Mouse (Mus musculus) myocyte (in vitro differentiated cells): ENCODE results near the gene Tm9sf4. TPM values are rescaled to one million over a fixed set of nuclear protein-coding genes. Genes with fewer than 3 reads are reported as not detected.

Experiments
- H3K27me3 ChIP-seq: one replicate; pipeline ENCODE4 v1.6.1; 2011; ENCODE audit not compliant: control insufficient read depth, insufficient read depth, insufficient read length
- H3K36me3 ChIP-seq: one replicate; pipeline ENCODE4 v1.6.1; 2011; ENCODE audit not compliant: control insufficient read depth, insufficient read depth
- H3K4me2 ChIP-seq: one replicate; pipeline ENCODE4 v1.6.1; 2011; ENCODE audit warnings: low read depth, control low read depth
- H3K4me3 ChIP-seq: one replicate; pipeline ENCODE4 v1.5.1; 2011; ENCODE audit warnings: mild to moderate bottlenecking, control low read depth, moderate library complexity
- H3K79me2 ChIP-seq: one replicate; pipeline ENCODE4 v1.6.1; 2011; ENCODE audit not compliant: control insufficient read depth, insufficient read depth
- H3ac ChIP-seq: one replicate; pipeline ENCODE4 v1.6.1; 2011; ENCODE audit not compliant: control insufficient read depth, insufficient read length
- CEBPB ChIP-seq: IDR thresholded peaks from 2 replicates; pipeline ENCODE4 v1.6.1; 2011; ENCODE audit warnings: mild to moderate bottlenecking, moderate library complexity; ENCODE audit not compliant: poor library complexity, insufficient read depth, severe bottlenecking
- E2F4 ChIP-seq: IDR thresholded peaks from one replicate; pipeline ENCODE4 v1.6.1; 2011; ENCODE audit warnings: mild to moderate bottlenecking, control low read depth, moderate library complexity; ENCODE audit not compliant: insufficient read depth
- MAX ChIP-seq: IDR thresholded peaks from one replicate; pipeline ENCODE4 v1.6.1; 2011; ENCODE audit warnings: low read depth, mild to moderate bottlenecking, control low read depth
- MYOD1 ChIP-seq, 3 experiments: IDR thresholded peaks; one replicate each; pipeline ENCODE4 v1.6.1; 2011; ENCODE audit warnings: control low read depth in 2 of 3, low read depth in 2 of 3, mild to moderate bottlenecking in 2 of 3, moderate library complexity in 1 of 3; ENCODE audit not compliant: insufficient read length in 2 of 3, control insufficient read depth in 1 of 3
- MYOG ChIP-seq, 3 experiments: IDR thresholded peaks; one replicate each; pipeline ENCODE4 v1.6.1; 2011; ENCODE audit warnings: control low read depth in 2 of 3, low read depth in 2 of 3, mild to moderate bottlenecking in 2 of 3; ENCODE audit not compliant: insufficient read length in 2 of 3, control insufficient read depth in 1 of 3, insufficient read depth in 1 of 3
- POLR2A ChIP-seq: IDR thresholded peaks from one replicate; pipeline ENCODE4 v1.6.1; 2011; ENCODE audit warnings: low read depth, mild to moderate bottlenecking, control low read depth, moderate library complexity; ENCODE audit not compliant: insufficient read length
- POLR2AphosphoS2 ChIP-seq: IDR thresholded peaks from one replicate; pipeline ENCODE4 v1.6.1; 2011; ENCODE audit warnings: low read depth, control low read depth; ENCODE audit not compliant: insufficient read length
- REST ChIP-seq: IDR thresholded peaks from one replicate; pipeline ENCODE4 v1.6.1; 2011; ENCODE audit warnings: mild to moderate bottlenecking, control low read depth, moderate library complexity; ENCODE audit not compliant: insufficient read depth, insufficient read length
- SRF ChIP-seq: IDR thresholded peaks from one replicate; pipeline ENCODE4 v1.6.1; 2011; ENCODE audit warnings: low read depth; ENCODE audit not compliant: control insufficient read depth, insufficient read length
- TCF12 ChIP-seq: IDR thresholded peaks from one replicate; pipeline ENCODE4 v1.6.1; 2011; ENCODE audit warnings: mild to moderate bottlenecking, control low read depth; ENCODE audit not compliant: poor library complexity, insufficient read depth, severe bottlenecking
- TCF3 ChIP-seq: IDR thresholded peaks from one replicate; pipeline ENCODE4 v1.6.1; 2011; ENCODE audit warnings: low read depth, control low read depth; ENCODE audit not compliant: insufficient read length
- USF1 ChIP-seq: IDR thresholded peaks from one replicate; pipeline ENCODE4 v1.6.1; 2011; ENCODE audit warnings: low read depth, mild to moderate bottlenecking, control low read depth, moderate library complexity
- polyA plus RNA-seq: library from polyadenylated mRNA; unstranded; fragments of >200 nt; fragmentation: generic; extraction: Trizol; gene quantifications from one replicate; pipeline ENCODE4 v1.2.1, GENCODE M21; 2012; ENCODE audit warnings: missing spikeins

Gene Tm9sf4
- polyA plus RNA-seq, 1 experiment = 55.4 TPM

GRCm38 (mm10) chr2:153167136-153167535, 6.0 kb downstream of the Tm9sf4 start:
- Histone ChIP-seq H3K4me3 (no peak overlapping the region), H3K79me2 (peaks cover 88% of the 10 kb centered on the region), H3ac (no peak overlapping the region), H3K27me3 (no peaks in the 10 kb centered on the region), H3K4me2 (no peak overlapping the region), H3K36me3 (peaks cover 5% of the 10 kb centered on the region)
- TF ChIP-seq REST (no peak), POLR2AphosphoS2 (no peak), POLR2A (no peak), CEBPB (no peak)

- H3K36me3 ChIP-seq = peaks cover 5% of the 10 kb centered on the region
- H3K79me2 ChIP-seq = peaks cover 87% of the 10 kb centered on the region
- no peak overlapping the region for H3ac ChIP-seq
- H3K4me3 ChIP-seq = no peak overlapping the region
- H3K27me3 ChIP-seq = no peaks in the 10 kb centered on the region
- TF ChIP-seq TCF12 = no peak
- TF ChIP-seq USF1 = no peak
- no peak for TF ChIP-seq MYOG (IDR thresholded peaks at IDR 0.05; ENCODE audit: control insufficient read depth in 1 of 3, insufficient read depth in 1 of 3, insufficient read length in 2 of 3, low read depth in 2 of 3)
- TF ChIP-seq CEBPB = no peak
- TF ChIP-seq SRF = no peak
- no peak for TF ChIP-seq TCF3
- TF ChIP-seq POLR2AphosphoS2 = no peak
- no peak for TF ChIP-seq MYOD1 (IDR thresholded peaks at IDR 0.05; ENCODE audit: control insufficient read depth in 1 of 3, insufficient read length in 2 of 3, low read depth in 2 of 3)
- no peak for TF ChIP-seq MAX
- no peak for TF ChIP-seq E2F4
- TF ChIP-seq REST = no peak
- no peak for TF ChIP-seq POLR2A
- H3K4me2 ChIP-seq = no peak overlapping the region
Observed at GRCm38 (mm10) chr2:153168134-153168820, 7.2 kb downstream of the Tm9sf4 start.

- Histone ChIP-seq H3K79me2 (peaks cover 85% of the 10 kb centered on the region), H3K4me3 (no peak overlapping the region), H3K4me2 (no peak overlapping the region), H3K27me3 (no peaks in the 10 kb centered on the region), H3K36me3 (peaks cover 5% of the 10 kb centered on the region), H3ac (no peak overlapping the region)
- TF ChIP-seq TCF12 = no peak
- no peak for TF ChIP-seq MYOD1 (IDR thresholded peaks at IDR 0.05; ENCODE audit: control insufficient read depth in 1 of 3, insufficient read length in 2 of 3, low read depth in 2 of 3)
- no peak for TF ChIP-seq CEBPB
- TF ChIP-seq MAX = no peak
- no peak for TF ChIP-seq MYOG (IDR thresholded peaks at IDR 0.05; ENCODE audit: control insufficient read depth in 1 of 3, insufficient read depth in 1 of 3, insufficient read length in 2 of 3, low read depth in 2 of 3)
- no peak for TF ChIP-seq REST
- TF ChIP-seq POLR2A = no peak
- TF ChIP-seq TCF3 = no peak
- no peak for TF ChIP-seq E2F4
- no peak for TF ChIP-seq SRF
Observed at GRCm38 (mm10) chr2:153170490-153171224, 9.6 kb downstream of the Tm9sf4 start.

GRCm38 (mm10) chr2:153171966-153172365, 10.9 kb downstream of the Tm9sf4 start:
- H3K4me2 ChIP-seq = no peak overlapping the region
- peaks cover 85% of the 10 kb centered on the region for H3K79me2 ChIP-seq
- no peak overlapping the region for H3K4me3 ChIP-seq
- peaks cover 10% of the 10 kb centered on the region for H3K36me3 ChIP-seq
- H3K27me3 ChIP-seq = no peaks in the 10 kb centered on the region
- TF ChIP-seq MAX (no peak), POLR2AphosphoS2 (no peak), MYOD1 (IDR thresholded peaks at IDR 0.05; ENCODE audit: control insufficient read depth in 1 of 3, insufficient read length in 2 of 3, low read depth in 2 of 3) (no peak), REST (no peak), USF1 (no peak), TCF12 (no peak), E2F4 (no peak), TCF3 (no peak), CEBPB (no peak), SRF (no peak), MYOG (IDR thresholded peaks at IDR 0.05; ENCODE audit: control insufficient read depth in 1 of 3, insufficient read depth in 1 of 3, insufficient read length in 2 of 3, low read depth in 2 of 3) (no peak), POLR2A (no peak)
- H3ac ChIP-seq = no peak overlapping the region
